Mouse (Mus musculus) lung, embryonic 14.5 days (tissue): Measurements from ENCODE around the gene Kcnd3. TPM values are rescaled to one million over a fixed set of nuclear protein-coding genes. Genes with fewer than 3 reads are reported as not detected.

Source experiments
- ATAC-seq: fragments of 200-750 bp; cut with Nextera tagmentation; 2 replicates; pipeline ENCODE4 v1.8.0; 2017; ENCODE audit warnings: mild to moderate bottlenecking, moderate TSS enrichment, moderate library complexity; ENCODE audit not compliant: insufficient read depth
- DNase-seq: peaks from one replicate; pipeline ENCODE4 v3.0.0-alpha.2; 2015
- H3K27ac ChIP-seq: fragments of 300-500 bp; sonication (generic); 2 replicates; pipeline ENCODE4 v1.5.1; 2014; ENCODE audit warnings: low read depth, mild to moderate bottlenecking, moderate library complexity
- H3K27me3 ChIP-seq: fragments of 300-500 bp; sonication (generic); 2 replicates; pipeline ENCODE4 v1.6.1; 2014; ENCODE audit warnings: low read length, control low read depth; ENCODE audit not compliant: insufficient read depth
- H3K36me3 ChIP-seq: fragments of 300-500 bp; sonication (generic); 2 replicates; pipeline ENCODE4 v1.6.1; 2014; ENCODE audit warnings: control low read depth; ENCODE audit not compliant: insufficient read depth
- H3K4me1 ChIP-seq: fragments of 300-500 bp; sonication (generic); 2 replicates; pipeline ENCODE4 v1.6.1; 2014; ENCODE audit warnings: antibody characterized with exemption, control low read depth; ENCODE audit not compliant: insufficient read depth
- H3K4me2 ChIP-seq: fragments of 300-500 bp; sonication (generic); 2 replicates; pipeline ENCODE4 v1.6.1; 2014; ENCODE audit warnings: mild to moderate bottlenecking
- H3K4me3 ChIP-seq: fragments of 300-500 bp; sonication (generic); 2 replicates; pipeline ENCODE4 v1.5.1; 2014; ENCODE audit warnings: low read depth, low read length
- H3K9ac ChIP-seq: fragments of 300-500 bp; sonication (generic); 2 replicates; pipeline ENCODE4 v1.6.1; 2014
- H3K9me3 ChIP-seq: fragments of 300-500 bp; sonication (generic); 2 replicates; pipeline ENCODE4 v1.6.1; 2016; ENCODE audit warnings: low read depth, low read length, control low read depth
- CTCF ChIP-seq: IDR thresholded peaks from 2 replicates; pipeline ENCODE4 v1.5.1; 2016; ENCODE audit warnings: antibody characterized with exemption, low read depth
- WGBS: fragments of 180-500 bp; shearing (Covaris S2); extraction: QIAGEN DNeasy Blood & Tissue Kit; methylation state at CpG from one replicate; pipeline ENCODE4 v1.1.7; 2014; 5-methylcytosine and 5-hydroxymethylcytosine counted together
- polyA plus RNA-seq: library from polyadenylated mRNA; unstranded; fragments of >200 nt; fragmentation: Nextera tagmentation; extraction: Ambion mirVana; gene quantifications from 2 replicates; pipeline ENCODE4 v1.2.1, GENCODE M21; 2014

The Kcnd3 gene
- polyA plus RNA-seq, 1 experiment from 2014 or later, result 0.50 TPM

DNA sequence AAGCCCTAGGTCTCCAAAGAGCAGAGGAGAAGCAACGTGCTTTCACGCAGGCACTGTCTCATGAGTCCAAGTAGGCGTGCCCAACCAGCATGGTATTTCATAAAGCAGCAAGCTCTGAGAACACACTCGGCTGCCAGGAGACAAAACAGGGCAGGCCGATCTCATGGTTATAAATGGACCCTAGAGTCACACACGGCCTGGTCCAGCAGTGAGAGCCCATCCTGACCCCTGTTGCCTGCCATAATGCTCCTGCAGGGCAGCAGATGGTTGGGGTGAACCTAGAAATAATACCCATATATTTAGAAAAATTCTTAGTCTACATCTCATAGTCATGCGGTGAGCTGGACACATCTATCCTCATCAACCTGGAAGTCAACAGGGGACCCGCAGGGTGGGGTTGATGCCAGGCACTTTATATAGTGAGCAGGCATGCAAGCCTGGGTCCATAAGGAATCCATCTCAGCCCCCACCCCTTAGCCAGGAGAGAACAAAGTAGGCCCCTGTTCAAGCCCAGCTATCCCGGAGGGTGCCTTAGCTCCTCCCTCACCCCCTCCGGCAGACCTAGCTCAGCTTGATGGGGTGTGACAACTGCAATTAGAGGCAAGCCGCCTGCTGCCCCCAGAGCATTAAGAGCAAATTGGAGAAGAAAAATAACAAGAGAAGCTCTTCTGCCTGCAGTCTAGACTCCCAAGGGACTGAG lies 265.9 kb downstream of the Kcnd3 start:
- no peak for TF ChIP-seq CTCF
- ATAC-seq, result no peak
- WGBS, result 69% methylated on average over 11 of the region's 11 CpGs

DNA sequence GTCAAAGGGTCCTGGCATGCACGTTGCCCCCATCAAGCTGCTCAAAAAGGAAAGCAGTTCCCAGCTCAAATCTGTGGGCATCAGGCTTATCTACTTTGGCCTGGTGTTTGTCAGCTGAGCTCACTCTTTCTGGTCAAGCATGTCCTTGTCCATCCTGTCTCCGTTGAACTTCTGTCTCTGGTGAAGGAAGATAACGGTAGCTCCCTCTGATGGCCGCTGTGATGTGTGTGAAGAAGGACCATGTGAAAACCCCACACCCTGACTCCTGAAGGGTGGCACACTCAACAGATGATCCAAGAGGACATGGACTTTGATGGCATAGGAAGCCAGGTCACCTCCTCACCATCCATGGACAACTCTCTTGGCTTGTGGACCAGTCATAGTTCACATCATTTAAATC lies 266.6 kb downstream of the Kcnd3 start:
- TF ChIP-seq CTCF, result peak; percentile 16; the same call in 1 of the 2 replicates
- Histone ChIP-seq H3K27me3 (no peaks in the 10 kb centered on the region), H3K4me2 (no peak overlapping the region), H3K9me3 (no peaks in the 10 kb centered on the region), H3K9ac (no peak overlapping the region), H3K27ac (no peak overlapping the region), H3K36me3 (0 out of 2 replicates have a peak, but pooled peaks cover 4% of the 10 kb centered on the region), H3K4me3 (no peak overlapping the region), H3K4me1 (peaks cover 5% of the 10 kb centered on the region; the same call in 1 of the 2 replicates)
- no peak for ATAC-seq
- DNase-seq, result no peak
- 28% methylated on average over 4 of the region's 4 CpGs for WGBS

More for the DNA sequence above, 265.9 kb downstream of the Kcnd3 start:
- no peak overlapping the region for H3K4me3 ChIP-seq
- H3K27ac ChIP-seq, result no peak overlapping the region
- no peak overlapping the region for H3K9ac ChIP-seq
- no peaks in the 10 kb centered on the region for H3K27me3 ChIP-seq
- no peak overlapping the region for H3K4me2 ChIP-seq
- DNase-seq, result no peak
- 0 out of 2 replicates have a peak, but pooled peaks cover 4% of the 10 kb centered on the region for H3K36me3 ChIP-seq
- H3K4me1 ChIP-seq, result peaks cover 5% of the 10 kb centered on the region; the same call in 1 of the 2 replicates
- H3K9me3 ChIP-seq, result no peaks in the 10 kb centered on the region

DNA sequence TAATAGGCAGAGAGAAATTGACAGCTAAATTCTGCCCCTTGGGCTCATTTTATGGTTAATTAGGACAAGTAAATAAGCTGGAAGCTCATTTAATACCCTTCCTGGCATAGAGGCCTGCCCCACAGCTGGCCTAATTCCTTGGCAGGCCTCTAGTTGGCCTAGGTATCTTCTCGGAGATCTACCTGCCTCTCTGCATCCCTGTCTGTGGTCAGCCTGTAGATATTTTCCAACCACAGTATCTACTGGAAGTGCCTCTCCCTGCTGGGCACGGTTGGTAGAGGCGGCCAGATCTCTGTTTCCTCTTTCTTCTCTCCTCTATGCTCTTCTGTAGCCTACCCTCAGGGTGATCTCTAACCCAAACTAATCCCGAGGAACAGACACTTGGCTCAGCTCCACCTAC lies 267.8 kb downstream of the Kcnd3 start:
- no peaks in the 10 kb centered on the region for H3K27me3 ChIP-seq
- no peak for TF ChIP-seq CTCF
- no peak for ATAC-seq
- no peak for DNase-seq
- H3K36me3 ChIP-seq, result 0 out of 2 replicates have a peak, but pooled peaks cover 4% of the 10 kb centered on the region
- no peak overlapping the region for H3K27ac ChIP-seq
- H3K4me1 ChIP-seq, result no peaks in the 10 kb centered on the region
- no peak overlapping the region for H3K4me2 ChIP-seq
- 72% methylated on average over 4 of the region's 4 CpGs for WGBS
- H3K9me3 ChIP-seq, result no peaks in the 10 kb centered on the region
- no peak overlapping the region for H3K4me3 ChIP-seq
- H3K9ac ChIP-seq, result no peak overlapping the region

DNA sequence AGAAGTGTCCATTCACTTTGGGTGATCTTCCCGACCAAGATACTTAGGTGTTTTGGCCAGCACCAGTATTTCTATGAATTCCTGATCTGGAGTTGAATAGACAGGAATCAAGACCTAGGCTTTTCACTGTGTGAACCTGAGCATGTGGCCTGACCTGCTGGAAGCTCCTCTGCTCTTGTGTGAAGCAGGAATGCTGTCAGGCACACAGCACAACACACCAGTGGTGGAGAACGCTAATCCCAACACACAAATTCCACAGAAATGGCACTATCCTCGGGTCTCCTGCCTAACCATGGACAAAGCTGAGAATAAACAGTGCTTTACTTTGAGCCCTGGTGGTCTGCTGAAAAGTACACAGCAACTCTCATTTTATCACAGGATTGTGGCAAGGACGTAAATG lies 268.4 kb downstream of the Kcnd3 start:
- H3K4me2 ChIP-seq, result no peak overlapping the region
- no peak overlapping the region for H3K9ac ChIP-seq
- no peaks in the 10 kb centered on the region for H3K4me1 ChIP-seq
- peaks cover 6% of the 10 kb centered on the region; the same call in 1 of the 2 replicates for H3K36me3 ChIP-seq
- no peak for DNase-seq
- no peak overlapping the region for H3K27ac ChIP-seq
- no peak overlapping the region for H3K4me3 ChIP-seq
- no peaks in the 10 kb centered on the region for H3K27me3 ChIP-seq
- no peaks in the 10 kb centered on the region for H3K9me3 ChIP-seq
- WGBS, result 54% methylated on average over 4 of the region's 4 CpGs
- no peak for TF ChIP-seq CTCF
- no peak for ATAC-seq

DNA sequence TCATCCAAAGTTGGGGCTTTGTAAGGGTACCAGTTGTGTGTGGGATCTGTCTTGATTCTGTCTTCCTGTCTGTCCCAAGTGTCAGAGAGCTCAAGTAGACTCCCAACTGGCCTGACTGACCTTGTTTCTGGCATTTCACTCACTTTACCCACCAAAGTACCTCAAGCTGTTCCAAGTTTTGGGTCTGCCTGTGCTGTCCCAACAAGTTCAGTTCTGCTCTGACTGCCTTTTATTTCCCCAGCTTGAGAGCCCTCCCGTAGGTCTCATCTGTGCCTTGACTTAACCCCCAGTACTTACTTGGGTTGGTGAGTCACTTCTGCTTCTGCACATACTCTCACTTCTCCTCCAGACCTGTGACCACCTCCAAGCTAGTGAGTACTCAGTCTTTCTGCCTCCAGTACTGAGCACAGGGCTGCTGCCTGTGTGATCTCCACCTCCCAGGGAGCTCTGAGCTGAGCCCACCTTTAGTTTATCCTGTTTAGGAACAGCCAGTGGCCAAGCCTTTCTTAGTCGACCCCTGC lies 269.6 kb downstream of the Kcnd3 start:
- TF ChIP-seq CTCF, result no peak
- Histone ChIP-seq H3K4me3 (no peak overlapping the region), H3K27ac (no peak overlapping the region), H3K9me3 (no peaks in the 10 kb centered on the region), H3K9ac (no peak overlapping the region), H3K4me2 (no peak overlapping the region), H3K4me1 (no peaks in the 10 kb centered on the region), H3K36me3 (peaks cover 3% of the 10 kb centered on the region; the same call in 1 of the 2 replicates), H3K27me3 (no peaks in the 10 kb centered on the region)
- no peak for DNase-seq
- WGBS, result 67% methylated on average over 2 of the region's 2 CpGs
- ATAC-seq, result no peak

DNA sequence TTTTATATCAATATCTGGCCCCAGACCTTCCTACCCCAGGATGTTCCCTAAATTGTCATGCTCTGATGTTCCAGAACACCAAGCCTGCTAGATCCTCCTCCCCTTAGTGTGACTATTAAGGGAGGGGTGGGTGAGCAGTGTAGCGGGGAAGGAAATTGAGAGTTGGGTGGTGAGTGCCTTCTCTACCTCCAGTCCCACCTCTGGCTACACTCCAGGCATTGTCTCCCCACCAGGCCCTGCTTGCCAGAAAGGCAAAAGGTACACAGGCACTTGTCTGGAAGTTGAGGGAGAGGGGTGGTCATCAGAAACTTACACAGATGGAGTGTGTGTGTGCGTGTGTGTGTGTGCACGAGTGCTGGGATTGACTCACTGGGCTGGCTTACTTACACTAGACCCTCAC lies 270.4 kb downstream of the Kcnd3 start:
- H3K27ac ChIP-seq, result no peak overlapping the region
- DNase-seq, result no peak
- no peak overlapping the region for H3K4me2 ChIP-seq
- WGBS, result 82% methylated on average over 3 of the region's 3 CpGs
- H3K4me1 ChIP-seq, result no peaks in the 10 kb centered on the region
- no peak overlapping the region for H3K9ac ChIP-seq
- no peak overlapping the region for H3K4me3 ChIP-seq
- H3K27me3 ChIP-seq, result no peaks in the 10 kb centered on the region
- H3K9me3 ChIP-seq, result no peaks in the 10 kb centered on the region
- no peak for ATAC-seq
- TF ChIP-seq CTCF, result no peak
- H3K36me3 ChIP-seq, result peaks cover 5% of the 10 kb centered on the region; the same call in 1 of the 2 replicates

Other genes with a start within 250 kb of the Kcnd3 start
- 45.0 and 48.2 TPM in 2 replicates for gene Ddx20, start 235.2 kb downstream of the Kcnd3 start, polyA plus RNA-seq